Comparison of ENCODE assay signal across 15 mouse cellular contexts in genomic region chr12:17058490-17058889, GRCm38 (mm10). TPM values are rescaled to one million over a fixed set of nuclear protein-coding genes. Genes with fewer than 3 reads are reported as not detected.
"Had no signal": no experiment of that assay in that cellular context is flagged by ENCODE, and none has a peak within 500 bp of the region (broad histone marks: within the 10 kb centered on the region; RNA-seq: fewer than 3 reads in every experiment).

No protein-coding gene starts in this region.

- H3K4me1 ChIP-seq: kidney, embryonic 15.5 days; liver, embryonic 12.5 days had no signal

- DNase-seq: kidney, adult 2 months; kidney, postnatal 14 days; lung, embryonic 14.5 days; lung, postnatal 10 days; lung, postnatal 4 days; midbrain, embryonic 14.5 days; right cerebral cortex, postnatal 25 days had no signal

- H3K9me3 ChIP-seq: kidney, embryonic 15.5 days; limb, embryonic 15.5 days; liver, embryonic 12.5 days; midbrain, embryonic 10.5 days; neural tube, embryonic 13.5 days had no signal

- H3K36me3 ChIP-seq: kidney, embryonic 15.5 days; limb, embryonic 15.5 days; liver, embryonic 12.5 days; midbrain, embryonic 10.5 days; neural tube, embryonic 13.5 days had no signal

- H3K27me3 ChIP-seq: liver, embryonic 12.5 days had no signal

- H3K4me3 ChIP-seq: kidney, embryonic 15.5 days; layer of hippocampus, adult 2 months; limb, embryonic 15.5 days; liver, embryonic 12.5 days; midbrain, embryonic 10.5 days; myocyte; neural tube, embryonic 13.5 days had no signal

- H3K27ac ChIP-seq: kidney, embryonic 15.5 days; layer of hippocampus, adult 2 months; limb, embryonic 15.5 days; liver, embryonic 12.5 days; midbrain, embryonic 10.5 days; neural tube, embryonic 13.5 days had no signal

RNA-seq across cellular contexts. Expression of gene 2410004P03Rik, which starts 47.0 kb away (rescaled TPM):
- polyA plus RNA-seq: liver, embryonic 12.5 days; liver, embryonic 16.5 days had no signal
